Mouse (Mus musculus) kidney, adult 2 months (tissue): ENCODE measurements at regions not wholly inside any gene's neighbourhood (a gene's known extent, or its start where the extent isn't known, plus 50 kb on each side); places are given as distances from the start of the nearest gene placed in this dataset.

Source experiments
- DNase-seq: peaks from one replicate; pipeline ENCODE4 v3.0.0; 2021
- H3K27ac ChIP-seq: fragments of 200-500 bp; 2 replicates; pipeline ENCODE4 v1.5.1; 2012; ENCODE audit warnings: low read depth, low read length, control low read depth, inconsistent platforms; ENCODE audit not compliant: insufficient read depth
- H3K27me3 ChIP-seq: fragments of 200-500 bp; replicated peaks from 2 replicates; pipeline ENCODE4 v1.6.1; 2012; ENCODE audit warnings: mild to moderate bottlenecking, moderate library complexity, low read length, inconsistent platforms; ENCODE audit not compliant: control insufficient read depth, insufficient read depth
- H3K36me3 ChIP-seq: fragments of 200-500 bp; 2 replicates; pipeline ENCODE4 v1.6.1; 2012; ENCODE audit warnings: mild to moderate bottlenecking, moderate library complexity, low read length, inconsistent platforms; ENCODE audit not compliant: control insufficient read depth, insufficient read depth
- H3K4me1 ChIP-seq: fragments of 200-500 bp; 2 replicates; pipeline ENCODE4 v1.6.1; 2011; ENCODE audit warnings: low read length; ENCODE audit not compliant: control insufficient read depth, insufficient read depth
- H3K4me3 ChIP-seq: fragments of 200-500 bp; 2 replicates; pipeline ENCODE4 v1.5.1; 2011; ENCODE audit warnings: mild to moderate bottlenecking, low read depth, low read length, control low read depth; ENCODE audit not compliant: insufficient read depth
- CTCF ChIP-seq: fragments of 200-500 bp; conservative IDR thresholded peaks from 2 replicates; pipeline ENCODE4 v1.5.1; 2011; ENCODE audit warnings: low read depth, mild to moderate bottlenecking, control low read depth, low read length, moderate library complexity, mixed read lengths; ENCODE audit not compliant: insufficient read depth, insufficient read length
- POLR2A ChIP-seq: fragments of 200-500 bp; IDR thresholded peaks from one replicate; pipeline ENCODE4 v1.6.1; 2011; ENCODE audit warnings: low read depth, low read length, control low read depth
- WGBS: fragments of 180-500 bp; shearing (Covaris S2); methylation state at CpG from one replicate; pipeline ENCODE4 v1.1.7; 2018; 5-methylcytosine and 5-hydroxymethylcytosine counted together

DNA sequence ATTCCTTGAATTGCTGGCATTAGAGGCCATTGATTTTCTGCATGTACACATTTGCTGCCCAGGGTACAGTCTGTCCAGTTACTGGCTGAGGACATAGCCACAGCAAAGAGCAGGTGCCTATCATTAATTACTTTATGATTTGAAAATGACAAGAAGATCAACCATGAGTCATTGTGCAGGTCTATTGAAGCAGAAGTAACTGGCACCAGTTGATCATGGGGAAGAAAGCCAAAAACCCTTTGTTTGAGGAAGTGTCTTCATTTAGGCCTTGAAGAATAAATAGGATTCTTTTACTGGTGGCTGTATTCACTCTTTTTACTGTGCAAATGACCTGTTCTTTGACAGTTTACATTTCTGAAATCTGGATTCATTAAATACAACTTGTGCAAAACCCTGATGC lies 863.0 kb downstream of the Serpinb8 start:
- no peak for TF ChIP-seq POLR2A
- TF ChIP-seq CTCF: no peak
- H3K4me3 ChIP-seq: no peak overlapping the region
- DNase-seq: no peak
- H3K27ac ChIP-seq: no peak overlapping the region
- H3K27me3 ChIP-seq: no peaks in the 10 kb centered on the region
- no peaks in the 10 kb centered on the region for H3K36me3 ChIP-seq
- H3K4me1 ChIP-seq: no peaks in the 10 kb centered on the region

DNA sequence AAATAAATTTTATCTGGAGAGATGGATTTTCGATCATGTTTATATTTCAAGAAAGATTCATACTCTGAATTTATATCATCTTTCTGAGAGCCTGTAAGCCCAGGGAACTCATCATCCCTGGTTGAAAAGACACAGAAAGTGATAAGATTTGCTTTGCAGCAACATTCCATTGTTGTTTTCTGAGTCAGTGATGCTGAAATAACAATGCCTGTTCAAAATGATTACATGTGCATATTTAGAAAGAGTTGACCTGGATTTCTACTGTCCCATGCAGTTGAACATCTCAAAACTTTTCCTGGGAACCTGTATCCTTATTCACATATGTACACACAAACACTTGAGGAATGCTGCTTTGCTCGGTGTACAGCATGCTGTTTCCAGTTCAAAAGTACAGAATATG lies 882.2 kb downstream of the Serpinb8 start:
- Histone ChIP-seq H3K4me1 (no peaks in the 10 kb centered on the region), H3K36me3 (no peaks in the 10 kb centered on the region), H3K27ac (no peak overlapping the region), H3K4me3 (no peak overlapping the region), H3K27me3 (no peaks in the 10 kb centered on the region; the same call in 1 of the 2 replicates)
- 88% methylated on average over 2 of the region's 2 CpGs for WGBS
- DNase-seq: no peak
- TF ChIP-seq CTCF (no peak), POLR2A (no peak)

DNA sequence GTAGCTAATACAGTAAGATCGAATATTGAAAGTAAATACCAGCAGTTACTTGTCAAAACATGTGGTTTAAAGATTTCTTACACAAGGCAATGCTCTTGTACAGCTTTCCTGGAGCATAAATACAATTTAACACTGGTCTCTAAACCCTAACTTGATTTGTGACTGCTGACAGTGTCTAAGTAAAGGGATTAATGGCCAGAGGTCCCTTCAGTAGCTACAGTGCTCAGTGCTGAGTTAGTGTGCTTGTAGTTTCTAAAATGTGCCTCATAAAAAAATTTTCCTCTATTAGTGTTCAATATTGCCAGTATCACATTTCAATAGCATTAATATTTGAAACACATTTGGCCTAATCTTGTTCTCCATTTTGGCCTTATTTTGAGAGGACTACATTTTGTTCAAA lies 909.0 kb downstream of the Serpinb8 start:
- Histone ChIP-seq H3K4me1 (no peaks in the 10 kb centered on the region), H3K36me3 (no peaks in the 10 kb centered on the region), H3K4me3 (no peak overlapping the region), H3K27me3 (no peaks in the 10 kb centered on the region), H3K27ac (no peak overlapping the region)
- no peak for DNase-seq
- TF ChIP-seq CTCF: no peak
- TF ChIP-seq POLR2A: no peak
- 31% methylated on average over 1 of the region's 1 CpGs for WGBS

DNA sequence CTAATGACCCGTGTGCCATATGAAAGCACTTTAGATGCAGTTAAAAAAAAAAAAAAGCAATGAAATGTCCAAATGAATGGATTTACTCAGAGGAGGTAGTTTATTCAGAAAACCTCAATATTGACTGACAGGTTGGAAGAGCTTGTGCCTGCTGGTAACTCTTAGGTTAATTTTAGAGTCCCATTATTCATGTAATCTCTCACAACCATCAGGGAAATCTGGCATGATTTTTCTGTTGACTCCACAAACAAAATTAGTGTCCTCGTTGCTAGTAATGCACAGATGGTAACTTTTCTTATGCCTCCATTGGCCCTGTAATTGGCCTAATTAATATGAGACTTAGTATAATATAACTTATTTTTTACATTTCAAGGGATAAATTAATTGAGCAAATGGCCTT lies 937.6 kb downstream of the Serpinb8 start:
- Histone ChIP-seq H3K4me1 (no peaks in the 10 kb centered on the region), H3K27ac (no peak overlapping the region), H3K36me3 (no peaks in the 10 kb centered on the region), H3K4me3 (no peak overlapping the region), H3K27me3 (no peaks in the 10 kb centered on the region)
- DNase-seq: no peak
- 73% methylated on average over 2 of the region's 2 CpGs for WGBS
- TF ChIP-seq POLR2A (no peak), CTCF (no peak)

DNA sequence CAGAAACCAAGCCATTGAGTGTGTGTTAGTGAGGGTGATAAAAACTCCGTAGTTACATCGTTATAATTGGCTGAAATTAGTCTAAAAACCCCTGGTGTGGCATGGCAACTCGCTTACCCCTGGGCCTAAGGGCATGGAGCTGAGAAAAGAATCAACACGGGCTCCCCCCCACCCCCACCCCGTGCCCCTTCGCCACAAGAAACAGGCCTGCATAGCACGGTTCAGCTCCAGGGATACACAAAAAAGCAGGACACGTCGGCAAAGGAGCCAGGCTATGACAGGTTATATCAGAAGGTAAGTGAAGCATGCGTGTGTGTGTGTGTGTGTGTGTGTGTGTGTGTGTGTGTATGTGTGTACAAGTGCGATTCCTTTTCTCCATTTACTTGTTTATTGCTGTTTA lies 948.4 kb downstream of the Serpinb8 start:
- no peaks in the 10 kb centered on the region for H3K4me1 ChIP-seq
- no peak for DNase-seq
- WGBS: 76% methylated on average over 11 of the region's 11 CpGs
- no peak overlapping the region for H3K4me3 ChIP-seq
- no peak overlapping the region for H3K27ac ChIP-seq
- no peaks in the 10 kb centered on the region for H3K27me3 ChIP-seq
- H3K36me3 ChIP-seq: no peaks in the 10 kb centered on the region
- TF ChIP-seq CTCF: no peak
- TF ChIP-seq POLR2A: no peak

DNA sequence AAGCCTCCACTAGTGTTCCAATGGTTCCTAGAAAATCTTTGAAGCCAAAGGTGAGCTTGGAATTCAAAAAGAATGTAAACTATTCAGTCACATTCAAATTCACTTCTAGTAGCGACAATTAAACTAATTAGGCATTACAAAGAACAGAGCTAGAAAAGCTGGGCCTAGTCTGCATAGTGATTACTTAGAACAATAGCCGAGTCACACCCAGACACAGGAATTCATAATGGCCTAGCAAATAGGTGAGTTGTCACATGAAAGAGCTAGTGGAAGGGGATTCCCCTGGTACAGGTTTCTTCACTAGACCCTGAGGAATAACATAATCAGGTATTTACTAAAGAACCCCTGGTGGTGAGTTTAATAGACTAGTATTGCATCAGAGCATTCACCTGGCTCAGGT lies 958.9 kb downstream of the Serpinb8 start:
- TF ChIP-seq CTCF (no peak), POLR2A (no peak)
- Histone ChIP-seq H3K4me1 (no peaks in the 10 kb centered on the region), H3K4me3 (no peak overlapping the region), H3K36me3 (no peaks in the 10 kb centered on the region), H3K27me3 (no peaks in the 10 kb centered on the region), H3K27ac (no peak overlapping the region)
- no peak for DNase-seq
- WGBS: 39% methylated on average over 2 of the region's 2 CpGs

DNA sequence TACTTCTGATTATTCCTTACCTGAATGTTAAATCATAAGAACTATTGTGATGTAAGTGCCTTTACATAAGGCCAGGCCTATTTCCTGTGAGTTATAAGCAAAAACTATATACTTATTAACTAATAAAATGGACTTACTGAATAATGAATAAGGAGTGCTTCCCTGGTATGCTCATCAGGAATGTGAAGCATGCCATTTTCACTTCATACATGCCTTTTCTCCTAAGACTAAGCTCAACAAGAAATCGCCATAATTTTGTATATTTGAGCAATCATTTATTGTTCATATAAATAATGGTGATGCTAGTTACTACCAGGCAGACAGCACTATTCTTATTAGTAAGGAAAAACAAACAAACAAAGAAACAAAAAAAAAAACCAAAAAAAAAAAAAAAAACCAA lies 969.1 kb downstream of the Serpinb8 start:
- Histone ChIP-seq H3K27ac (no peak overlapping the region), H3K27me3 (no peaks in the 10 kb centered on the region), H3K36me3 (no peaks in the 10 kb centered on the region), H3K4me3 (no peak overlapping the region), H3K4me1 (no peaks in the 10 kb centered on the region)
- TF ChIP-seq POLR2A: no peak
- DNase-seq: no peak
- 78% methylated on average over 1 of the region's 1 CpGs for WGBS

DNA sequence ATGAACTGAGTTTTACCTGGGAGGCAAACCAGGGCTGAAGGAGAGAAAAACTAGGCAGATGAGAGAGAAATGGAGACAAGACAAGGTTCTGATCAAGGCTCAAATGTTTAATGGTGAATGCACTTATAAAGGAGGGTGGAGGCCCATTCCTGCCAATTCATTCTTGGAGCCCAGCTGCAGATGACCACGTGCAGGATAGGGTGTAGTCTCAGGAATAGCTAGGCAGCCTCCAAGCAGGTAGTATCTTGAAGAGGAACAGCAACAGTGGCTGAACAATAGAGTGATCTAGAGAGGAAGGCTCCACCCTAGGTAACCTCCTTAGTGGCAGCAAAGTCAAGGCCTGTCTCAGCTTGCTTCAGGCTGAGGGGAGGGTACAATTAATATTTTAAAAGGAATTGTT lies 973.2 kb downstream of the Serpinb8 start:
- no peak overlapping the region for H3K4me3 ChIP-seq
- H3K27me3 ChIP-seq: no peaks in the 10 kb centered on the region
- 43% methylated on average over 1 of the region's 1 CpGs for WGBS
- DNase-seq: no peak
- H3K4me1 ChIP-seq: no peaks in the 10 kb centered on the region
- H3K27ac ChIP-seq: no peak overlapping the region
- no peaks in the 10 kb centered on the region for H3K36me3 ChIP-seq
- TF ChIP-seq POLR2A (no peak), CTCF (no peak)
